Mouse (Mus musculus) layer of hippocampus, postnatal 10 days (tissue): ENCODE data around the gene Lamtor4. TPM values are rescaled to one million over a fixed set of nuclear protein-coding genes. Genes with fewer than 3 reads are reported as not detected.
"Not testable (repeated sequence)": the region's sequence is repeated elsewhere in the genome, so short reads cannot be mapped to it uniquely, and the experiment has no call there.

ENCODE experiments used
- DNase-seq, 2 experiments: peaks; one replicate each; pipeline ENCODE4 v3.0.0; 2021; ENCODE audit warnings: low spot score in 2 of 2
- long read RNA-seq: library from polyadenylated mRNA; stranded (forward); transcript quantifications from one replicate; pipeline ENCODE4 v2.0.0, GENCODE M21; 2023
- total RNA-seq, 2 experiments: library from RNA; stranded (reverse); gene quantifications; 2 replicates each; pipeline ENCODE4 v1.2.3; 2021

Gene Lamtor4
- total RNA-seq: 10 to 100 TPM; 66.1 to 73.3 TPM
- long read RNA-seq, transcript Lamtor4-202 (3 exons, 980 nt): minor isoform, 28 of 84 reads
- long read RNA-seq, transcript Lamtor4-201 (4 exons, 877 nt): major isoform, 48 of 84 reads
- long read RNA-seq, partial matches to known transcripts: 3 of 84 reads
- long read RNA-seq, other reads (novel, unspliced or antisense): 5 of 84 reads

- peak; percentile 85 to 92 for DNase-seq
Observed at GRCm38 (mm10) chr5:138255353-138256093, at the start of gene Lamtor4. TSS of gene Lamtor4 (plus strand) at chr5:138255482.

GRCm38 (mm10) chr5:138207253-138207652 is 48.0 kb upstream of the Lamtor4 start:
- DNase-seq: no peak

GRCm38 (mm10) chr5:138207873-138208272 is 47.4 kb upstream of the Lamtor4 start:
- no peak for DNase-seq

- not testable (repeated sequence) for DNase-seq
Observed at GRCm38 (mm10) chr5:138216632-138217031, 38.6 kb upstream of the Lamtor4 start.

- DNase-seq: no peak
Observed at GRCm38 (mm10) chr5:138219864-138220263, 35.4 kb upstream of the Lamtor4 start.

- DNase-seq: peak; percentile 93 to 95
Observed at GRCm38 (mm10) chr5:138222111-138222510, 33.2 kb upstream of the Lamtor4 start.

GRCm38 (mm10) chr5:138223287-138223686 is 32.0 kb upstream of the Lamtor4 start:
- DNase-seq: no peak

- no peak for DNase-seq
Observed at GRCm38 (mm10) chr5:138225700-138226099, 29.6 kb upstream of the Lamtor4 start, which contains the start of gene Nxpe5. TSS of gene Nxpe5 (plus strand) at chr5:138225898.

- no peak for DNase-seq
Observed at GRCm38 (mm10) chr5:138226491-138226890, 28.8 kb upstream of the Lamtor4 start.

- no peak for DNase-seq
Observed at GRCm38 (mm10) chr5:138227367-138227766, 27.9 kb upstream of the Lamtor4 start.

GRCm38 (mm10) chr5:138228026-138228425 is 27.3 kb upstream of the Lamtor4 start:
- peak; percentile 26 to 35 for DNase-seq

GRCm38 (mm10) chr5:138229511-138229910 is 25.8 kb upstream of the Lamtor4 start:
- DNase-seq: no peak

- DNase-seq: no peak
Observed at GRCm38 (mm10) chr5:138233778-138234177, 21.5 kb upstream of the Lamtor4 start.

- DNase-seq: no peak
Observed at GRCm38 (mm10) chr5:138234224-138234623, 21.1 kb upstream of the Lamtor4 start.

- DNase-seq: no peak
Observed at GRCm38 (mm10) chr5:138241511-138241910, 13.8 kb upstream of the Lamtor4 start.

GRCm38 (mm10) chr5:138251144-138251543 is 4.1 kb upstream of the Lamtor4 start:
- DNase-seq: no peak

- no peak for DNase-seq
Observed at GRCm38 (mm10) chr5:138253061-138253460, 2.2 kb upstream of the Lamtor4 start.

GRCm38 (mm10) chr5:138256094-138256467 is 799 bp downstream of the Lamtor4 start:
- DNase-seq: no peak

GRCm38 (mm10) chr5:138256966-138257584 is 1.8 kb downstream of the Lamtor4 start:
- DNase-seq: no peak

- no peak for DNase-seq
Observed at GRCm38 (mm10) chr5:138257585-138257978, 2.3 kb downstream of the Lamtor4 start.

GRCm38 (mm10) chr5:138258078-138258477 is 2.8 kb downstream of the Lamtor4 start:
- no peak for DNase-seq

- DNase-seq: peak in 1 of 2 experiments; percentile 14
Observed at GRCm38 (mm10) chr5:138258542-138258941, 3.3 kb downstream of the Lamtor4 start.
